Mouse (Mus musculus) R1 (cell line): ENCODE results near the gene 1700025C18Rik.

Source experiments
- DNase-seq: peaks from one replicate; pipeline ENCODE4 v3.0.0-alpha.2; 2018; ENCODE audit warnings: low read depth, low spot score

Gene 1700025C18Rik

DNA sequence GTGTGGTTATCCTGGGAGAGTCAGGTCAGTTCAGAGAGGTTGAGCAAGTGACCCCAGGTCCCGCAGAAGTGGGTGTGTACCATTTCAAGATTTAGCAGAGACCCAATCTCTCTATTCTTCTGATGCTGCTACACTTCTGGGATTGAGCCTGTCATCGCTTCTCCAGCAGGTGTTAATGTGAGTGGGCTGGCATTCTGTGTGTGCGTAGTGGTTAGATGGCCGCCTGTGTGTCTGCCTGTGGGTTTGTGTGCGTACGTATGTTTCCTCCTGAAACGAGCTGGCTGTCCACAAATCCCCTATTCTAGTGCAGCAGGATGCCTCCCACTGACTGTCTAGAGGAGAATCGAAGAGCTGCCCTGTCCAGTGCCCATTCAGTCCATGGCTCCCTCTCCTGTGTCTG is 12.5 kb downstream of the 1700025C18Rik start:
- DNase-seq = no peak

DNA sequence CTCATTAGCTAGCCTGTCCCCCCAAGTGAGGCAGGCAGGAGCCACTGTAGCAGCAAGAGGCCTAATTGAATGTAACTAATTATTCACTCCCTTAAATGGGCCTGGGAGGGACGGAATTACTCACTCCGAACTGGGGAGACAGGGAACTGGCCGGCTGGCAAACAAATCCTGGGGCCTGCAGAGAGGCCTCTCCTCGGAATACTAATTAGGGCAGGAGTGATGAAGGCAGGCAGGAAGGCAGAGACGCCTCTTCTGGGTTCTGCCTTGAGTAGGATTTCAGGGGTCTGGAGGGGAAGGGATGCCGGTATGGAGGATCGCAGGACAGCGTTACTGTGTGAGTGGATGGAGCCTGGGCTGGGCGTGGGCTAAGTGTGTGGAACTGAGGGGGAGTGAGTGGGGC is 13.5 kb downstream of the 1700025C18Rik start:
- no peak for DNase-seq

DNA sequence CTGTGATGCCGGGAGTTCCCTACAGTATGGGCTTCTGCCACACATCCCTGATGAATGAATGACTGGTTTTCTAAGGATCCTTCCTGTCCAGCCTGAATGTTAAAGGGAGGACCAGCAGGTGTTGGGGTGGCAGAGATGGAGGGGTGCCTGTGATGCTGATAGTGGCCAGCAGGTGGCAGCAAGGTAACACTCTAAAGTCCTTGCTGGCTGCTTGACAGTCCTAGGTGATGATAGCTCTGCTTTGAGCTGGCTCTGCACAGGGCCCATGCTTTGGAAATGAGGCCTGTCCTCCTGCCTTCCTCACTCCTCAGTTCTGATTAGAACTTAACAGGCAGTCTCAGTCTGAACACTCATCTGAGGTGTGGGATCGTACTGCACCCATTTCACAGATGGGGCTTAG is 15.6 kb downstream of the 1700025C18Rik start:
- peak; percentile 71 for DNase-seq

DNA sequence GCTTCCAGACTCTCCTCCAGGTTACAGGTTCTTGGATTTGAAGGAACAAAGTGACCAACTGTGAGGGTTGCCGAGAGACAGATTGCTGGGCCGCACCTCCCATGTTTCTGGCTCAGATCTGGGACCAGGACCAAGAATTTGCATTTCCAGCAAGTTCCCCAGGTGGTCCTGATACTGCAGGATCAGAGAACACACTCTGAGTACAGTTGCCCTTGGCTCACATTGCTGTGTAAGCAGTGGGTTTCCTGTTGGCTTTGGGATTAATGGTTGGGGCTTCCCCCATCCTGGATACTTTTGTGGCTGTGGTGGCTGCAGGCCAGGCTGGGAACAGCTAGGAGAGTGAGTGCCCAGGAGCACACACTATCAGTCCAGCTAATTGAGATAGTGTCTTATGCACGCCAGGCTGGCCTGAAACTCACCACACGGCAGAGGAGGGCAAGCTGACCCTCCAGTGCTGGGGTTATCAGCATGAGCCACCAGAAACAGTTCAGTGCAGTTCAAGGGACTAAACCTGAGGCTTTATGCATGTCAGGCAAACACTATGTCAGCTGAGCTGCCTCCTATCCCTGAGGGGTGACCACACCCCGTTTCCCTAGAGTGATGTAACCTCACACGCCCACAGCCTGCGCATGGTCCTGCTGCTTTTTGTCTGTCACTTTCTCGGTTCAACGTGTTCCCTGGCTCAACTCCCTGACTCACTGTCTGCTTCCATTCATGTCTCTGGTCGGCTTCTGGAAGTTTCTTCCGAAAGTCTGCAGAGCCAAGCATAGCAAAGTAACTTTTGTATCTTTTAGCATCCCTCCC is 16.3 kb downstream of the 1700025C18Rik start:
- DNase-seq = no peak

DNA sequence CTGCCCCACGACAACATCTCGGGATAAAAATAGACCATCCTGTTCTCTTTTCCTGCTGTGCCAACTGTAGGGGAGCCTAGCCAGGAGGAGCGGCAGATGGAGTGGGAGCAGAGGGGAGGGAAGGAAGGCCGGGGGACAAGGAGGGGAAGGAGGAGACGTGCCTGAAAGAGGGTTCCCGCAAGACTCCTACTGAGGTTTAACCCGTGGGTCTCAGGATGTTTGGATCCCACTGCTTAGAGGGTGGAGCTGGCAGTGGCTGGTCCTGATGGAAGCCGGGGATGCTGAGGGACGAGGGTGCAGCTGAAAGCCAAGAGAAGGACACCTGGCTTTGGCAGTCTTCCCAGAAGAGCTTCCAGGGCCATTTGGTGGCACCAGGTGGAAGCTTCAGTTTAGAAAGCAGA is 17.2 kb downstream of the 1700025C18Rik start:
- DNase-seq = no peak

DNA sequence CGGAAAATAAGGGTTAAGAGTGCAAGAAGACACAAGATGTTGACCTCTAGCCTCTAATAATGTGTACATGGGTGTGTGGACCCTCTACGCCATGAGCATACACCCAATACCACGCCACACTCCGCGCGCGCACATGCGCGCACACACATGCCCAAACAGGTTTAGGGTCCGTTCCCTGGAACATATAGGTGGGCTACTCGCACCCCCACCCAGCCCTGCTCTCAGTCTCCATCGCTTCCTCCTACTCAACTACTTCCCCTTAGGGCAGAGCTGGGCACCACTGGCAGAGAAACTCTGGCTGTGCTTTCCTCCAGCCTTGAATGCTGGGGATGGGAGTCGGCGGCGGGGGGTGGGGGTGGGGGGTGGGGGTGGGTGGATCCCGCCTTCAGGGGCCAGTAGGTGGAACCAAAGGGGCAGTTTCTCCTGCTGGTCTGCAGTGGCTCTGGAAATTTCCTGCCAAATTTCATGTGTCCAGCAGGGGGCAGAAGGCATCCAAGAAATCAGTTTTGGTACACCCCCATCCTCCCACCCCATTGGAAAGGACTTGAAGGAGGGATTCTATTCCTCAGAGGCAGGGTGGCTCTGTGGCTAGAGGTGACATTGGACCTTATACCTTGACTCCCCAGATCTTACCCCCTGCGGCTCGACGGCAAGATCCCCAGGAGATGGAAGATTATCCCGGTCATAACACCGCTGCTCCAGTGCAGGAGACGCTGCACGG is 20.3 kb downstream of the 1700025C18Rik start:
- peak; percentile 80 for DNase-seq

DNA sequence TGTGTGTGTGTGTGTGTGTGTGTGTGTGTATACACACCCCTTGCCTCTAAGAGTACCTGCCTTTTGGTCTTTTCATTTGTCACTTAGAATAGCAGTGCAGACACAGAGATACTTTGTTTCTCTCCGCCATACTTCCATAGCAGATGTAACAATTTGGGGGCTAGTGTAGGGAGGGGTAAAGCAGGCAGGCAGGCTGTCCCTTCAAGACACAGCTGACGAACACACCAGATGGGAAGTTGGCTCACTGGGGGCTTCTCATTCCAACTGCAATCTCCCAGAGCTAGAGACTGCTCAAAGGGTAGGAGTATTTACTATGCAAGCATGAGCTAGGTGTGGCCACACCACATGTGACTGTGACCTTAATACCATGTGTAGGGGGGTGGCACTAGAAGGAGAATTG is 21.7 kb downstream of the 1700025C18Rik start:
- DNase-seq = no peak

DNA sequence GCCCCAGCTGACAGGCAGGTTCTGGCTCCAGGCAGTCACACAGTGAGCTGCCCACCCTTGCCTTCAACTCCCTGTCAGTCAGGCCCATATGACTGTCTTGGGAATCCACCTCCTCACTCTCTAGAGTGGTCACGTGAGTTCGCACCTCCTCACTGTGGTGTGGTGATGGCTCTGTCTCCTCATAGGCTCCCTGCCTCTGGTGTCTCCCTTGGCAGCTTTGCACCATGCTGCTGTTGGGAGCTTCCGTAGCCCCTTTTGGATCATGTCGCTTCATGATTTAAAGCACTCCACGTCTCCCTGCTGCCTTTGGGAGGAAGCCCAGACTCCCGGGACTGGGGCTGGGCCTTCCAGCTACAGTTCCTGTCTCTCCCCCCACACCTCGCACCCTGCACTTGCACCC is 26.1 kb downstream of the 1700025C18Rik start:
- DNase-seq = no peak

DNA sequence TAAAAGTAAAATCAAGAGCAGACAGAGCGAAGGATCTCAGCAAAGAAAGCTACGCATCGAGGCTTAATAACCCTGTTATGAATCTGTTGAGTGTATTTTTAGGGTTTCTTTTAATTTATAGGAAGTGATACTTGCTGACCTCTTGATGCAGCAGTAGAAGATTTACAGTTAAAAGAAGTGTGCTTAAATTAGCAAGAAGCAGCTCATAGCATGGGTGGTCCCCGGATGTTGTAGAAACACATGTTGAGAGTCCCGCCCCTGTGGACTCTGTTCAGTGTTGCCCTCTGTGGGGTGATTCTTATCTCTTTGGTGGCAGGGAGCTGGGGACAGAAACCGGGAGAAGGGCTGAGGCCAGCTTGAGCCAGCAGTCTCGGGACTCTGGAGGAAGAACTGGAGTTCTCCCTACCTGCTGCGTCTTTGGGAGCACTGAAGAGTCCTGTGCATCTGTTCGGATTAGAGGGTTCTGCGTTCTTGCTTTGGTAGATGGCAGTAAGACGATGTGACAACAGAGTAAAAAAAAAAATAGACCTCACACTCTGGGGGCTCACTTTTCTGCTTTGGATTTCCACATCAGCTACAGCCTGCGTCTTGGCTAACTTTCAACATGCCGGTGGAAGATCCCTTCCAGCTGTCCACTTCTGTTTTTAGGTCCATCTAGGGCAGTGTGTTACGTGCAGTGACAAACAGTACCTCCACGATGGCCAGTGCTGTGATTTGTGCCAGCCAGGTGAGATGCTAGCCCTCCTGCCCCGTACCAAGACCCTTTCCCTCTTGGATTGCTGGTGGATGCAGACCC is 28.7 kb downstream of the 1700025C18Rik start:
- no peak for DNase-seq

DNA sequence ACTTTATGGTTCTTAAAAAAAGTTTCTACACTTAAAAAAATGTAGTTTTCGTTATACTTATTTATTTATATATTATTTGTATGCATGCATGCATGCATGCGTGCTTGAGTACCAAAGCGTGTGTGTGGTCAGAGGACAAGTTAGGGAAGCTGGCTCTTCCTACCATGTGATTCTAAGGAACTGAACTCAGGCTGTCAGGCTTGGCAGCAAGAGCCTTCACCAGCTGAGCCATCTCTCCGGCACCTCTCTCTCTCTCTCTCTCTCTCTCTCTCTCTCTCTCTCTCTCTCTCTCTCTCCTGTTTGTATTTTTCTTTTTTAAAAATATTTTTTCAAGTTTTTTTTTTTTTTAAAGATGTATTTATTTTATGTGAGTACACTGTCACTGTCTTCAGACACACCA is 30.6 kb downstream of the 1700025C18Rik start:
- DNase-seq = no peak

DNA sequence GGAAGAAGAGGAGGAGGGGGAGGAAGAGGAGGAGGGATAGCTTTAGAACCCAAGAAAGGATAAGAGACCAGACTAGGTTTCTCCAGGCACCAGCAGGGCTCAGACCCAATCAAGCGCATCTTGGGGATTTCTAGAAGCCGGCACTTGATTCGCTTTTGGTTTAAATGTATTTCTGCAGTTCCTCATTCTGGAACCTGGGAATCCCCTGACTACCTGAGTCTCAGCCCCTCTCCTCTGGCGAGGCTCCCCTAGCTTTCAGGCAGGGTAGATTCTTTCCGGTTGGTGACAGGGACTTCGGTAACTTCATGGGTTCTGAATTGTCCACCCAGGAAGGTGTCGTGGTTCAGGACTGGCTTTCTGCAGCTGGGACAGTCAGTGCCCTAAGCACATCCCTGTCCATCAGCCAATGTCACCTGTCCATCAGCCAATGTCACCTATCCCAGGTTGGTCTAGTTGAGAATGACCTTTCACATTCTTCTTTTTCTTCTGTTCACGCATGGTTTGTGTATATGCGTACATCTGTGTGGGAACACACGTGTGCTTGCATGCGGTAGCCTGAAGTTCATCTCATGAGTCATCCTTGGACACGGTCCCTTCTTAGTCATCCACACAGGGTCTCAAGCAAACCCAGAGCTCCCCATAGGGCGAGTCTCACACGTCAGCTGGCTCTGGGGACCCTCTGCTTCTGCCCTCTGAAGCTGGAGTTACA is 34.0 kb downstream of the 1700025C18Rik start:
- no peak for DNase-seq

DNA sequence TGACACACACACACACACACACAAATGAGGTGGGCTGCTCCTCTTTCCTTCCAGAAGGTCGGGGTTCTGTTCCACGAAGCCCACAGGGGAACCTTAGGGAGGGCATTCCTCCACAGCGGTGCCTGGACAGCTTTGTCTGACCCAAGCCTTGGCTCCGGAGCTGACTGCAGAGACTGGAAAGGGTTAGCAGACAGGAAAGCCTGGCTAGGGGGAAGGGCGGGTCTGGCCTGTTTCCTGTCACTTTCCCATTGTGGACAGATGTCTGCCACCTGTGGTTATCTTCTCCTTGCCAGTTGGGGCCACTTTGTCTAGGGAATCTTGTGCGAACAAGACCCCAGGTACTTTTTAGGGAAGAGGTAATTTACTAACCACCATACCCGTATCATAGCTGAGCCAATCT is 34.6 kb downstream of the 1700025C18Rik start:
- no peak for DNase-seq

DNA sequence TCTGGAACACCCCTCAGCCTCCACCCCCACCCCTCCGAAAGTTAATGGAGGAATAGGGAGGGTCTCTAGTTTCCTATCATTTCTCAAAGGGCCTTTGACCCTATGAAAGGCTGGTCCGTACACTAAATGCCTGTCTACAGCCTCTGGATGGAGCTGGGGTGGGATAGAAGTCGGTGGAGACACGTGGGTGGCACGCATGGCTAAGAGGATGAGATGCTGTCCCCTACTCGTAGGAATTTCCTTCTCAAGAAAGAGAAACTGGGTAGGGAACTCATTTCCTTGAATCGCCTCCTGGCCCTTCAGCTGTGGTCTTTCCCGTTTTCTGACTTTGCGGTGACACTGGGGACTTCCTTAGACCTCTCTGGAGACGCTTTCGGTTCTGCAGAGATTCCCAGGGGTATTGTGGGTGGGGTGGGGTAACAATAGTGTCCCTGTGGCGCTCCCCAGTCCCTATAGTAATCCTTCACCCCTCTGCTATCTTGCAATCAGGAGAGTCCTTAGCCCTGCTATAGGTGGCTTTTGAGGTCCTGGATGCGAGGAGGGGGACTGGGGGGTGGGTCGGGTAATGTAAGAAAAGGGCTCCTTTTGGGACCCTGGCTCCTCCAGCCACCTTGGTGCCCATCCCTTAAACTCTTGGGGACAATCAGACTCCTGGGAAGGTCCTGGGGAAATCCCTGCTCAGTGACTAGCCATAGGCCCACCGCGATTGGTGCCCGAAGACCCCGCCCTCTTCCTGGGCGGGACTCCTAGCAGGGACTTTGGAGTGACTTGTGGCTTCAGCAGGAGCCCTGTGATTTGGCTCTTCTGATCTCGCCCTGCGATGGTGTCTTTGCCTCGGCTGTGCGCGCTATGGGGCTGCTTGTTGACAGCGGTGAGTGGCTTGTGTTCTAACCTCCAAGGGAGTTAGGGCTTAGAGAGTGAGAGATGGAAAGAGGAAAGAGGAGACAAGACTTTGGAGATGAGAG is 35.4 kb downstream of the 1700025C18Rik start, which contains the start of gene Cd40:
TSS of gene Cd40 (plus strand) at position 740 of the 965 bp plus-strand sequence.
- DNase-seq = peak; percentile 83

DNA sequence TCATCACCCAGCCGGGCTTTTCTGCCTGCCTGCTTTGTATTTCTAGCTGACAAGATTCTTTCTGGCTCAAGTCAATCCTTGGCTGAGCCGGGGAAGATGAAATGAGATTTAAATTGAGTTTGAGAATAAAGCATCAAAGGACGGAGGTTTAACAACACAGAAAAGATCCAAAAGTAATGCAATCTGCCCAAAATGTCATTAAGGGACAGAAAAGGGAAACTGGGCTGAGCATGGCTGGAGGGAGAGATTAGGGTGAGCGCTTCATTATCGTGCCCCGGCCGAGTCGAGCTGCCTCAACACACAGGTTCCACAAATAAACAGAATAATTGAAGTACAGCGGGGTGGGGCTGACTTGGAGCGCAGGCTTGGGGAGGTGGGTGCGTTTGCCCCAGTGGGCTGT is 39.0 kb downstream of the 1700025C18Rik start:
- no peak for DNase-seq

DNA sequence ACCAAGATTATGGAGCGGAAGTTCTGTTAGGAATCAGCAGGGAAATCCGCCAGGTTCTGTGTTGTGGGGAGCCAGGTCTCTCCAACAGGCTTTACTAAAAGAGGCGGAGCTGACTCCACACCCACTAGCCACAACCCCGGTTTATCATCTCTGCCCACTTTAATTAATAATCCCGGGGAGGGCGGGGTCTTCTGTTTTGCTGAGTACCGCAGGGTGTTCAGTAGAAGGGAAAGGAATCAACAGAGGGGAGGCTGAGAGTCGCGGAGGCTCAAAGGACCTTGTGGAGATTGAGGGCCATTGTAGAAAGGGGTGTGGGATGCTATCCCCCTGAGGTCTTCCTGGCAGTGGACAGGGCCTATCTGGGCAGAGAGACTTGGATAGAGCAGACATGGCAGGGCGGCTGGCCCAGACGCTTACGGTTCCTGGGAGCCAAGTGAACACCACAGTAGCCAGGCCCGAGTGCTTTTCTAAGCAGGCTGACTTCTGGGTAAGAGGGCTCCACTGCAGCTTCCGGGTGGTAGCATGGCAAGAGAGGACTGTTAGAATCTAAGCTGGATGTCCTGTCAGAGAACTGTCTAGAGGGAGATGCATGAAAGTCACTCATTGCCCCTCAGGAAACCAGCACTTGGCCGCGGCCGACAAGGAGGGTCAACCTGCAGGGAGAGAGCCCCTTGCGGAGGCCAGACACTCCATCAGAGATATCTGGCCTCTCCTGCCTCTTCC is 39.6 kb downstream of the 1700025C18Rik start:
- no peak for DNase-seq

DNA sequence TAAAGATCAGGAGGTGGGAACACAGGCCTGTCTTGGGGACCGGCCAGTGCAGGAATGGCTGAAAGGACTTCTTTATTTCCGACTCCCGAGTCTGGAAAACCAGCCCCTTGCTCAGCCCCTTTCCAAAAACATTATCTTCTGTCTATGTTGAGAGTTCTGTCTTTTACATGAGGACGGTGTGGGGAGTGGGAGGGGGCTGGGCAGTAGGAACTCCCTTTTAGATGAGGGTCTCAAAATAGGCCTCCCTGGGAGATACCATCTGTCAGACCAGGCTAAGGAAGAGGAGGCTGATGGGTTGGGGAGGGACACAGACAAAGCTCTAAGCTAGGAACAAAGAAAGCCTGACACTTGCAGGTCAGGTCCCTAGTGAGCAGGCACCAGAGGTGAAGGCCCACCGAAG is 41.5 kb downstream of the 1700025C18Rik start:
- no peak for DNase-seq

DNA sequence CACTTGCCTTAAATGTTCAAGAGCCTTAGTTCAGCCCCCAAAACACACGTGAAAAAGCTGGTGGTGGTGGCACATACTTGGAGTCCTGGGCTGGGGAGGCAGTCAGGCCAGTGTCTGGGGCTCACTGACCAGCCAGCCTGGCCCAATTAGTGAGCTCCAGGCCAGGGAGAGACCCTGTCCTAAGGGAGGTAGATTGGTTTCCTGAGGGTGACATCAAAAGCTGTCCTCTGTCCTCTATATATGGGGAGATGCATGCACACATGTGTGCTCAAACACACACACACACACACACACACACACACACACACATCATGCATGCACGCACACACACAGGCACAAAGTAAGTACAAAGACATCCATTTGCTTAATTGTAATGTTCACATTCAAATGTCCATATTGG is 46.8 kb downstream of the 1700025C18Rik start:
- DNase-seq = no peak

DNA sequence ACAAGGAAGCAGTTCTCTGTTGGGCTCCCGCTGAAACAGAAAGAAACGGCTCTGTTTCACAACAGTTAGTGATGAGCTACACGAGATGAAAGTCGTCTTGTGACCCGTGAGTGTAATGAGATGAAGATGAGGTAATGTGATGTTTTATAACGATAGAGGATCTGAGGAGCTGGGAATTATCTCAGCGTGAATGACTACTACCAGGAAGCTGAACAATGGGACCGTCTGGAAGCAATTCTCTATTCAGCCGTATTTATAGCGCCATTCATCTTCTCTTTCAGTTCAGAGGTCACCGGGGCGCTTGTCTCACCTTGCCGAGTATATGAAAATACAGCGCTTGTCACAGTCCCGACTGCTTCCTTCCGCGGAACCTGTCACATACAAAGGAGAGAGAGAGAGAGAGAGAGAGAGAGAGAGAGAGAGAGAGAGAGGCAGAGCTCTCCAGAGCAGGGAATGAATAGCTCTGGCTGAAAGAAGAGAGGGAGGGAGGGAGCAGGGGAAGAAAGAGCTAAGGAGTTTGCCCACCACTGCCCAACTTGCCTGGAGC is 47.4 kb downstream of the 1700025C18Rik start:
- peak; percentile 50 for DNase-seq

DNA sequence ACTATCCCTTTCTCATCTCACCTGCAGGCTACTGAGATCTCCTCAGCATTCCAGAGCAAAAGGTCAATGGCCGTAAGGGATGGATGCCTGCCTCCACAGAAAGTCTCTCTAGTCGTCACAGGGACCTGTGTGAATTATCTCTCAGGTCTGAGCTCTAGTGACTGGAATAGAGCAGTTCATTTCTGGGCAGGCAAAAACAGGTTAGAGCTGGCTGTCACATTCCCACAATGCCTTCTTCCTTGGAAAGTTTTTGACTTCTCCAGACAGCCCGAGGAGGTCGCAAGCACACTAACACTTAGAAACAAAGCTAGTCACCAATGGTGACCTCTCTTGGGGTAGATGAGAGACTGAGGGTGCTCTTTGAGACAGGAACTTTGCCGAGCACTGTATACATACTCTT is 48.4 kb downstream of the 1700025C18Rik start:
- no peak for DNase-seq
